Mouse (Mus musculus): ENCODE measurements around the gene Ttll5. TPM values are rescaled to one million over a fixed set of nuclear protein-coding genes. Genes with fewer than 3 reads are reported as not detected.

Ttll5 gene
- total RNA-seq, 2 experiments from 2014 or later = 41.1 to 44.6 TPM

- intact Hi-C loops (cut with DNase I) = no loop called here
- no peak for DNase-seq (ENCODE audit: low spot score in 2 of 2)
These were observed 81.2 kb downstream of the Ttll5 start for GRCm38 (mm10) chr12:85905666-85906065.

- intact Hi-C loops (cut with DNase I) = no loop called here
- no peak for DNase-seq (ENCODE audit: low spot score in 2 of 2)
These were observed 83.4 kb downstream of the Ttll5 start for GRCm38 (mm10) chr12:85907896-85908295.

GRCm38 (mm10) chr12:85910811-85911210 lies 86.4 kb downstream of the Ttll5 start:
- DNase-seq (ENCODE audit: low spot score in 2 of 2) = no peak
- intact Hi-C loops (cut with DNase I) = no loop called here

GRCm38 (mm10) chr12:85912712-85913504 lies 88.4 kb downstream of the Ttll5 start:
- DNase-seq (ENCODE audit: low spot score in 2 of 2) = no peak
- intact Hi-C loops (cut with DNase I) = no loop called here

- intact Hi-C loops (cut with DNase I) = no loop called here
- no peak for DNase-seq (ENCODE audit: low spot score in 2 of 2)
These were observed 102.4 kb downstream of the Ttll5 start for GRCm38 (mm10) chr12:85926897-85927296.

- intact Hi-C loops (cut with DNase I) = no loop called here
These were observed 104.1 kb downstream of the Ttll5 start for GRCm38 (mm10) chr12:85928513-85928912.

GRCm38 (mm10) chr12:85929711-85930110 lies 105.3 kb downstream of the Ttll5 start:
- intact Hi-C loops (cut with DNase I) = loop anchor here (2.0 kb wide), 1 partner anchor 149 kb away; the partner anchor contains the start of gene Tgfb3
- no peak for DNase-seq (ENCODE audit: low spot score in 2 of 2)

More at GRCm38 (mm10) chr12:85928513-85928912, 104.1 kb downstream of the Ttll5 start:
- DNase-seq (ENCODE audit: low spot score in 2 of 2) = no peak

GRCm38 (mm10) chr12:85930713-85931112 lies 106.3 kb downstream of the Ttll5 start:
- intact Hi-C loops (cut with DNase I) = loop anchor here (2.0 kb wide), 1 partner anchor 148 kb away; the partner anchor contains the start of gene Tgfb3
- DNase-seq (ENCODE audit: low spot score in 2 of 2) = no peak

- intact Hi-C loops (cut with DNase I) = no loop called here
- DNase-seq (ENCODE audit: low spot score in 2 of 2) = no peak
These were observed 108.8 kb downstream of the Ttll5 start for GRCm38 (mm10) chr12:85933241-85933640.

- DNase-seq (ENCODE audit: low spot score in 2 of 2) = no peak
- intact Hi-C loops (cut with DNase I) = no loop called here
These were observed 112.9 kb downstream of the Ttll5 start for GRCm38 (mm10) chr12:85937384-85937783.

- DNase-seq (ENCODE audit: low spot score in 2 of 2) = no peak
- intact Hi-C loops (cut with DNase I) = no loop called here
These were observed 119.0 kb downstream of the Ttll5 start for GRCm38 (mm10) chr12:85943456-85943855.

GRCm38 (mm10) chr12:85944419-85944818 lies 120.0 kb downstream of the Ttll5 start:
- intact Hi-C loops (cut with DNase I) = no loop called here
- no peak for DNase-seq (ENCODE audit: low spot score in 2 of 2)

- no peak for DNase-seq (ENCODE audit: low spot score in 2 of 2)
- intact Hi-C loops (cut with DNase I) = no loop called here
These were observed 122.7 kb downstream of the Ttll5 start for GRCm38 (mm10) chr12:85947161-85947560.

GRCm38 (mm10) chr12:85949667-85950066 lies 125.2 kb downstream of the Ttll5 start:
- intact Hi-C loops (cut with DNase I) = no loop called here

GRCm38 (mm10) chr12:85950371-85950770 lies 125.9 kb downstream of the Ttll5 start:
- intact Hi-C loops (cut with DNase I) = no loop called here
- DNase-seq (ENCODE audit: low spot score in 2 of 2) = no peak

More at GRCm38 (mm10) chr12:85949667-85950066, 125.2 kb downstream of the Ttll5 start:
- DNase-seq (ENCODE audit: low spot score in 2 of 2) = no peak

GRCm38 (mm10) chr12:85951036-85951435 lies 126.6 kb downstream of the Ttll5 start:
- intact Hi-C loops (cut with DNase I) = no loop called here
- DNase-seq (ENCODE audit: low spot score in 2 of 2) = no peak

GRCm38 (mm10) chr12:85951822-85952221 lies 127.4 kb downstream of the Ttll5 start:
- intact Hi-C loops (cut with DNase I) = no loop called here

GRCm38 (mm10) chr12:85952349-85952748 lies 127.9 kb downstream of the Ttll5 start:
- intact Hi-C loops (cut with DNase I) = no loop called here
- peak in 1 of 2 experiments; percentile 85 for DNase-seq (ENCODE audit: low spot score in 2 of 2)

More at GRCm38 (mm10) chr12:85951822-85952221, 127.4 kb downstream of the Ttll5 start:
- DNase-seq (ENCODE audit: low spot score in 2 of 2) = no peak

- intact Hi-C loops (cut with DNase I) = loop anchor here (1.0 kb wide), 1 partner anchor 125 kb away; the partner anchor contains the start of gene Tgfb3
- no peak for DNase-seq (ENCODE audit: low spot score in 2 of 2)
These were observed 129.7 kb downstream of the Ttll5 start for GRCm38 (mm10) chr12:85954167-85954566.

- DNase-seq (ENCODE audit: low spot score in 2 of 2) = no peak
- intact Hi-C loops (cut with DNase I) = no loop called here
These were observed 130.6 kb downstream of the Ttll5 start for GRCm38 (mm10) chr12:85955062-85955461.

GRCm38 (mm10) chr12:85955690-85956089 lies 131.2 kb downstream of the Ttll5 start:
- DNase-seq (ENCODE audit: low spot score in 2 of 2) = no peak
- intact Hi-C loops (cut with DNase I) = loop anchor here (1.0 kb wide), 1 partner anchor 45 kb away; no protein-coding TSS in a partner anchor

Measured in left cerebral cortex, postnatal 25 days (tissue).